Mouse (Mus musculus) megakaryocyte, embryonic 14.5 days (primary cell): ENCODE measurements around the gene Mgl2. TPM values are rescaled to one million over a fixed set of nuclear protein-coding genes. Genes with fewer than 3 reads are reported as not detected.
A peak's percentile ranks its signal among the peaks of the same experiment; 100 is the strongest.
"Not testable (repeated sequence)": the region's sequence is repeated elsewhere in the genome, so short reads cannot be mapped to it uniquely, and the experiment has no call there.

Experiments
- H3K27me3 ChIP-seq: replicated peaks from 2 replicates; pipeline ENCODE3; 2012; ENCODE audit warnings: inconsistent platforms
- H3K36me3 ChIP-seq: replicated peaks from 2 replicates; pipeline ENCODE3; 2012; ENCODE audit warnings: low read length, inconsistent platforms, mixed read lengths
- H3K4me1 ChIP-seq: 2 replicates; pipeline ENCODE4 v1.6.1; 2012; ENCODE audit warnings: inconsistent platforms
- H3K4me3 ChIP-seq: replicated peaks from 2 replicates; pipeline ENCODE3; 2012; ENCODE audit warnings: moderate library complexity, mild to moderate bottlenecking, inconsistent platforms
- H3K9me3 ChIP-seq: 2 replicates; pipeline ENCODE4 v1.6.1; 2012; ENCODE audit warnings: inconsistent platforms
- FLI1 ChIP-seq: IDR thresholded peaks from 2 replicates; pipeline ENCODE4 v1.6.1; 2012; ENCODE audit warnings: low read length, inconsistent platforms, mixed read lengths
- GATA1 ChIP-seq: IDR thresholded peaks from 3 replicates; pipeline ENCODE4 v1.6.1; 2012; ENCODE audit warnings: mixed read lengths, low read length, inconsistent platforms, borderline replicate concordance
- polyA plus RNA-seq: library from polyadenylated mRNA; stranded (reverse); fragments of >175 nt; gene quantifications from 2 replicates; pipeline ENCODE4 v1.2.3, GENCODE M21; 2012; ENCODE audit warnings: low replicate concordance; ENCODE audit not compliant: insufficient read depth

The Mgl2 gene
- polyA plus RNA-seq, 1 experiment: not detected

GRCm38 (mm10) chr11:70110146-70110545 lies 20.0 kb upstream of the Mgl2 start:
- Histone ChIP-seq H3K9me3 (no peaks in the 10 kb centered on the region), H3K27me3 (peaks cover 43% of the 10 kb centered on the region), H3K4me1 (peaks cover 29% of the 10 kb centered on the region), H3K4me3 (no peak overlapping the region), H3K36me3 (no peaks in the 10 kb centered on the region)
- TF ChIP-seq GATA1: no peak

- H3K4me1 ChIP-seq: peaks cover 17% of the 10 kb centered on the region
- peaks cover 27% of the 10 kb centered on the region for H3K27me3 ChIP-seq
- H3K9me3 ChIP-seq: peaks cover 20% of the 10 kb centered on the region
- H3K36me3 ChIP-seq: no peaks in the 10 kb centered on the region
- no peak overlapping the region for H3K4me3 ChIP-seq
- TF ChIP-seq FLI1 (no peak), GATA1 (no peak)
These were observed 15.6 kb upstream of the Mgl2 start for GRCm38 (mm10) chr11:70114562-70114961.

GRCm38 (mm10) chr11:70115901-70116300 lies 14.2 kb upstream of the Mgl2 start:
- H3K36me3 ChIP-seq: no peaks in the 10 kb centered on the region
- H3K9me3 ChIP-seq: peaks cover 30% of the 10 kb centered on the region
- peaks cover 12% of the 10 kb centered on the region for H3K4me1 ChIP-seq
- no peak overlapping the region for H3K4me3 ChIP-seq
- no peak for TF ChIP-seq GATA1
- TF ChIP-seq FLI1: no peak
- H3K27me3 ChIP-seq: peaks cover 28% of the 10 kb centered on the region

- peaks cover 44% of the 10 kb centered on the region for H3K27me3 ChIP-seq
- not testable (repeated sequence) for H3K4me3 ChIP-seq, H3K4me1 ChIP-seq, H3K9me3 ChIP-seq, H3K36me3 ChIP-seq
These were observed 4.9 kb downstream of the Mgl2 start for GRCm38 (mm10) chr11:70135001-70135400.

GRCm38 (mm10) chr11:70135925-70136324 lies 5.8 kb downstream of the Mgl2 start:
- H3K9me3 ChIP-seq, H3K36me3 ChIP-seq, H3K4me1 ChIP-seq, H3K4me3 ChIP-seq: not testable (repeated sequence)
- peaks cover 45% of the 10 kb centered on the region for H3K27me3 ChIP-seq

GRCm38 (mm10) chr11:70139171-70139570 lies 9.0 kb downstream of the Mgl2 start:
- no peak overlapping the region for H3K4me3 ChIP-seq
- no peaks in the 10 kb centered on the region for H3K4me1 ChIP-seq
- H3K9me3 ChIP-seq: no peaks in the 10 kb centered on the region
- TF ChIP-seq FLI1 (no peak), GATA1 (no peak)
- H3K27me3 ChIP-seq: peaks cover 36% of the 10 kb centered on the region
- no peaks in the 10 kb centered on the region for H3K36me3 ChIP-seq

- TF ChIP-seq GATA1: no peak
- no peak for TF ChIP-seq FLI1
- no peaks in the 10 kb centered on the region for H3K9me3 ChIP-seq
- H3K4me3 ChIP-seq: no peak overlapping the region
- H3K36me3 ChIP-seq: no peaks in the 10 kb centered on the region
- peaks cover 18% of the 10 kb centered on the region for H3K27me3 ChIP-seq
- no peaks in the 10 kb centered on the region for H3K4me1 ChIP-seq
These were observed 20.9 kb downstream of the Mgl2 start for GRCm38 (mm10) chr11:70151072-70151471.

GRCm38 (mm10) chr11:70155897-70156296 lies 25.8 kb downstream of the Mgl2 start, which contains the start of gene Clec10a:
TSS of gene Clec10a (plus strand) at chr11:70156197.
- H3K27me3 ChIP-seq, H3K4me1 ChIP-seq, H3K9me3 ChIP-seq, H3K36me3 ChIP-seq, H3K4me3 ChIP-seq: not testable (repeated sequence)

GRCm38 (mm10) chr11:70162336-70162735 lies 32.2 kb downstream of the Mgl2 start:
- H3K27me3 ChIP-seq: peaks cover 36% of the 10 kb centered on the region
- no peaks in the 10 kb centered on the region for H3K36me3 ChIP-seq
- TF ChIP-seq FLI1 (no peak), GATA1 (no peak)
- peaks cover 14% of the 10 kb centered on the region for H3K4me1 ChIP-seq
- H3K9me3 ChIP-seq: no peaks in the 10 kb centered on the region
- H3K4me3 ChIP-seq: no peak overlapping the region

- peak overlapping the region; percentile 53 for H3K4me3 ChIP-seq
- TF ChIP-seq FLI1: no peak
- TF ChIP-seq GATA1: no peak
- peaks cover 57% of the 10 kb centered on the region for H3K27me3 ChIP-seq
These were observed 36.1 kb downstream of the Mgl2 start for GRCm38 (mm10) chr11:70165972-70166921.

GRCm38 (mm10) chr11:70168136-70168535 lies 38.0 kb downstream of the Mgl2 start:
- Histone ChIP-seq H3K4me1 (peaks cover 23% of the 10 kb centered on the region), H3K36me3 (no peaks in the 10 kb centered on the region), H3K4me3 (no peak overlapping the region), H3K9me3 (no peaks in the 10 kb centered on the region), H3K27me3 (peaks cover 56% of the 10 kb centered on the region)
- TF ChIP-seq GATA1 (no peak), FLI1 (no peak)

More at GRCm38 (mm10) chr11:70165972-70166921, 36.1 kb downstream of the Mgl2 start:
- Histone ChIP-seq H3K4me1 (peaks cover 23% of the 10 kb centered on the region), H3K36me3 (no peaks in the 10 kb centered on the region), H3K9me3 (no peaks in the 10 kb centered on the region)

- not testable (repeated sequence) for H3K9me3 ChIP-seq, H3K4me3 ChIP-seq, H3K36me3 ChIP-seq
- H3K27me3 ChIP-seq: peaks cover 46% of the 10 kb centered on the region
- peaks cover 25% of the 10 kb centered on the region for H3K4me1 ChIP-seq
These were observed 39.3 kb downstream of the Mgl2 start for GRCm38 (mm10) chr11:70169471-70169870.
